In genomic region chr2:92577824-92578223, GRCm38 (mm10) we compare ENCODE assay signal across 20 mouse cellular contexts. TPM values are rescaled to one million over a fixed set of nuclear protein-coding genes. Genes with fewer than 3 reads are reported as not detected.
DNase-seq lines count a peak whose midpoint lies in the region; ATAC-seq and TF ChIP-seq lines count a peak whose summit lies in the region.
"Had no signal": no experiment of that assay in that cellular context is flagged by ENCODE, and none has a peak within 500 bp of the region (broad histone marks: within the 10 kb centered on the region; RNA-seq: fewer than 3 reads in every experiment).

No protein-coding gene starts in this region.

- peak; percentile 22 for DNase-seq in hindbrain, postnatal 0 days (ENCODE audit: low spot score)
- DNase-seq in hindbrain, embryonic 14.5 days (ENCODE audit: low spot score) = no peak
- DNase-seq in left cerebral cortex, postnatal 36 days (ENCODE audit: low spot score in 2 of 2) = peak; percentile 22 to 29
- DNase-seq in left cerebral cortex, postnatal 10 days (ENCODE audit: extremely low spot score in 1 of 2, low spot score in 2 of 2) = no peak
- peak; percentile 24 for DNase-seq in brain, embryonic 14.5 days (ENCODE audit: low read depth)
- DNase-seq in right cerebral cortex, adult 18-20 months = peak; percentile 49
- no peak for DNase-seq in heart, postnatal 25 days (ENCODE audit: low spot score)
- DNase-seq: adrenal gland, adult 2 months; cerebellum, adult 2 months; kidney, adult 18-20 months; liver, embryonic 13.5 days; lung, adult 2 months; thymus, postnatal 25 days had no signal

- H3K36me3 ChIP-seq in hindbrain, postnatal 0 days (ENCODE audit: insufficient read depth, low read length) = no peaks in the 10 kb centered on the region
- no peaks in the 10 kb centered on the region for H3K36me3 ChIP-seq in hindbrain, embryonic 14.5 days (replicated peaks; ENCODE audit: control insufficient read depth, insufficient read depth)
- H3K36me3 ChIP-seq: embryonic facial prominence, embryonic 10.5 days; forebrain, embryonic 15.5 days; liver, embryonic 13.5 days; stomach, embryonic 15.5 days had no signal

- H3K9ac ChIP-seq in hindbrain, postnatal 0 days (replicated peaks; ENCODE audit: low read length) = no peak overlapping the region
- H3K9ac ChIP-seq in hindbrain, embryonic 14.5 days = no peak overlapping the region
- H3K9ac ChIP-seq: forebrain, embryonic 15.5 days; liver, embryonic 13.5 days; stomach, embryonic 15.5 days had no signal

- 58% methylated on average over 9 of the region's 9 CpGs for WGBS in hindbrain, postnatal 0 days
- WGBS in hindbrain, embryonic 14.5 days = 83% methylated on average over 9 of the region's 9 CpGs

- no peak for ATAC-seq in hindbrain, postnatal 0 days
- no peak for ATAC-seq in hindbrain, embryonic 14.5 days (ENCODE audit: low FRiP score)
- no peak for ATAC-seq in granulocyte monocyte progenitor cell, adult 5-6 weeks (replicated peaks; ENCODE audit: poor library complexity, severe bottlenecking)
- ATAC-seq: forebrain, embryonic 15.5 days had no signal

- H3K4me3 ChIP-seq in hindbrain, postnatal 0 days (ENCODE audit: low read length) = no peak overlapping the region
- H3K4me3 ChIP-seq in hindbrain, embryonic 14.5 days (replicated peaks; ENCODE audit: low read length) = no peak overlapping the region
- H3K4me3 ChIP-seq: embryonic facial prominence, embryonic 10.5 days; forebrain, embryonic 15.5 days; liver, embryonic 13.5 days; stomach, embryonic 15.5 days had no signal

- no peak for TF ChIP-seq POLR2A in brain, embryonic 14.5 days (IDR thresholded peaks at IDR 0.05; ENCODE audit: borderline replicate concordance, extremely low read depth, insufficient read depth, insufficient read length, poor library complexity, severe bottlenecking)

- no peak for TF ChIP-seq CTCF in hindbrain, postnatal 0 days (IDR thresholded peaks at IDR 0.05; ENCODE audit: low read depth)
- no peak for TF ChIP-seq CTCF in brain, embryonic 14.5 days (IDR thresholded peaks at IDR 0.05; ENCODE audit: borderline replicate concordance, extremely low read depth, insufficient read depth, insufficient read length)

- H3K4me2 ChIP-seq in hindbrain, postnatal 0 days (ENCODE audit: low read depth, low read length) = no peak overlapping the region
- H3K4me2 ChIP-seq in hindbrain, embryonic 14.5 days (replicated peaks) = no peak overlapping the region
- H3K4me2 ChIP-seq: forebrain, embryonic 15.5 days; heart, embryonic 11.5 days; liver, embryonic 13.5 days; stomach, embryonic 15.5 days had no signal

- H3K27ac ChIP-seq in hindbrain, postnatal 0 days = no peak overlapping the region
- H3K27ac ChIP-seq in hindbrain, embryonic 14.5 days = no peak overlapping the region
- H3K27ac ChIP-seq: embryonic facial prominence, embryonic 10.5 days; forebrain, embryonic 15.5 days; kidney, postnatal 0 days; liver, embryonic 13.5 days; macrophage; stomach, embryonic 15.5 days had no signal

- H3K9me3 ChIP-seq in hindbrain, postnatal 0 days (ENCODE audit: low read length) = no peaks in the 10 kb centered on the region
- H3K9me3 ChIP-seq in hindbrain, embryonic 14.5 days (ENCODE audit: control insufficient read depth, low read length) = no peaks in the 10 kb centered on the region
- H3K9me3 ChIP-seq: embryonic facial prominence, embryonic 10.5 days; forebrain, embryonic 15.5 days; liver, embryonic 13.5 days; stomach, embryonic 15.5 days had no signal

- H3K27me3 ChIP-seq in hindbrain, postnatal 0 days (ENCODE audit: insufficient read depth, low read length) = no peaks in the 10 kb centered on the region
- no peaks in the 10 kb centered on the region for H3K27me3 ChIP-seq in hindbrain, embryonic 14.5 days (ENCODE audit: control insufficient read depth, insufficient read depth, low read length)
- H3K27me3 ChIP-seq: forebrain, embryonic 15.5 days; liver, embryonic 13.5 days; stomach, embryonic 15.5 days had no signal

- H3K4me1 ChIP-seq in hindbrain, postnatal 0 days (ENCODE audit: insufficient read depth, low read length) = no peaks in the 10 kb centered on the region
- no peaks in the 10 kb centered on the region for H3K4me1 ChIP-seq in hindbrain, embryonic 14.5 days (replicated peaks; ENCODE audit: control insufficient read depth, insufficient read depth, low read length)
- H3K4me1 ChIP-seq: forebrain, embryonic 15.5 days; stomach, embryonic 15.5 days had no signal

- intact Hi-C loops in left cerebral cortex, postnatal 36 days (cut with DNase I) = no loop called here
- intact Hi-C loops in left cerebral cortex, postnatal 10 days (cut with DNase I) = no loop called here
- intact Hi-C loops in heart, postnatal 25 days (cut with DNase I) = no loop called here

RNA-seq across cellular contexts. Expression of gene Chst1, which starts 21.7 kb away (rescaled TPM):
- 34.9 and 49.2 TPM in 2 replicates for total RNA-seq in hindbrain, postnatal 0 days (2014; rRNA removed)
- 23.2 and 24.4 TPM in 2 replicates for polyA plus RNA-seq in hindbrain, postnatal 0 days (2015; fragmentation: Nextera tagmentation; extraction: Ambion mirVana)
- polyA plus RNA-seq in hindbrain, embryonic 14.5 days (2014; fragmentation: Nextera tagmentation; extraction: Ambion mirVana) = 20.0 and 26.1 TPM in 2 replicates
- total RNA-seq in left cerebral cortex, postnatal 36 days (2021) = 100 to 1,000 TPM; 247 to 264 TPM
- 100 to 1,000 TPM; 154 to 161 TPM for total RNA-seq in left cerebral cortex, postnatal 10 days (2021)
- 59.4 and 61.6 TPM in 2 replicates for polyA plus RNA-seq in brain, embryonic 14.5 days (2012; rRNA removed)
- 0.21 TPM in 1 of 2 replicates, not detected in the other for total RNA-seq in granulocyte monocyte progenitor cell, adult 5-6 weeks (2014; fragmentation: Nextera tagmentation)
- 0.13 TPM in 1 of 2 replicates, not detected in the other for total RNA-seq in granulocyte monocyte progenitor cell, adult 5-6 weeks (2017)
- 1 to 10 TPM; 3.3 to 4.1 TPM for total RNA-seq in heart, postnatal 25 days (2021)
- polyA plus RNA-seq: macrophage had no signal

Comparison
In these comparisons a context has a peak if more than half of its experiments do, and no peak if none do; other contexts are left out.
1. DNase-seq: peak in hindbrain, postnatal 0 days (single experiment), left cerebral cortex, postnatal 36 days (2 of 2), brain, embryonic 14.5 days (single experiment) and right cerebral cortex, adult 18-20 months (single experiment); none in hindbrain, embryonic 14.5 days (single experiment), left cerebral cortex, postnatal 10 days (0 of 2) and heart, postnatal 25 days (single experiment).